Mouse (Mus musculus) midbrain, embryonic 15.5 days (tissue): ENCODE data around the gene Pkd1. TPM values are rescaled to one million over a fixed set of nuclear protein-coding genes. Genes with fewer than 3 reads are reported as not detected.
A peak's percentile ranks its signal among the peaks of the same experiment; 100 is the strongest.

Experiments
- ATAC-seq: fragments of 200-750 bp; cut with Nextera tagmentation; replicated peaks from 2 replicates; pipeline ENCODE4 v1.8.0; 2017; ENCODE audit warnings: moderate TSS enrichment
- H3K27ac ChIP-seq: fragments of 300-500 bp; sonication (generic); 2 replicates; pipeline ENCODE4 v1.5.1; 2015; ENCODE audit warnings: mild to moderate bottlenecking, inconsistent platforms
- H3K27me3 ChIP-seq: fragments of 300-500 bp; sonication (generic); replicated peaks from 2 replicates; pipeline ENCODE4 v1.6.1; 2015; ENCODE audit warnings: inconsistent platforms
- H3K36me3 ChIP-seq: fragments of 300-500 bp; sonication (generic); replicated peaks from 2 replicates; pipeline ENCODE4 v1.6.1; 2015; ENCODE audit warnings: inconsistent platforms
- H3K4me1 ChIP-seq: fragments of 300-500 bp; sonication (generic); 2 replicates; pipeline ENCODE4 v1.6.1; 2015; ENCODE audit warnings: inconsistent platforms
- H3K4me2 ChIP-seq: fragments of 300-500 bp; sonication (generic); 2 replicates; pipeline ENCODE4 v1.6.1; 2015; ENCODE audit warnings: inconsistent platforms, mild to moderate bottlenecking, moderate library complexity
- H3K4me3 ChIP-seq: fragments of 300-500 bp; sonication (generic); 2 replicates; pipeline ENCODE4 v1.5.1; 2015; ENCODE audit warnings: mild to moderate bottlenecking, inconsistent platforms
- H3K9ac ChIP-seq: fragments of 300-500 bp; sonication (generic); 2 replicates; pipeline ENCODE4 v1.6.1; 2015; ENCODE audit warnings: mild to moderate bottlenecking, inconsistent platforms
- H3K9me3 ChIP-seq: fragments of 300-500 bp; sonication (generic); 2 replicates; pipeline ENCODE4 v1.6.1; 2016; ENCODE audit warnings: inconsistent platforms
- WGBS: fragments of 180-500 bp; shearing (Covaris S2); methylation state at CpG from one replicate; pipeline ENCODE4 v1.1.7; 2015; ENCODE audit warnings: mixed read lengths; 5-methylcytosine and 5-hydroxymethylcytosine counted together
- polyA plus RNA-seq: library from polyadenylated mRNA; unstranded; fragments of >200 nt; fragmentation: Nextera tagmentation; extraction: Ambion mirVana; gene quantifications from 2 replicates; pipeline ENCODE4 v1.2.1, GENCODE M21; 2015

Pkd1 gene
- polyA plus RNA-seq, 1 experiment from 2014 or later: 29.0 TPM

GRCm38 (mm10) chr17:24535300-24535699, 14.3 kb upstream of the Pkd1 start:
- Histone ChIP-seq H3K36me3 (no peaks in the 10 kb centered on the region), H3K4me2 (no peak overlapping the region), H3K4me1 (peaks cover 38% of the 10 kb centered on the region), H3K27ac (no peak overlapping the region), H3K9me3 (no peaks in the 10 kb centered on the region), H3K4me3 (no peak overlapping the region), H3K9ac (no peak overlapping the region), H3K27me3 (no peaks in the 10 kb centered on the region)
- WGBS: 54% methylated on average over 5 of the region's 5 CpGs
- ATAC-seq: no peak

- no peaks in the 10 kb centered on the region for H3K36me3 ChIP-seq
- H3K9ac ChIP-seq: no peak overlapping the region
- no peak for ATAC-seq
- peak overlapping the region; percentile 46 for H3K27ac ChIP-seq
- no peak overlapping the region for H3K4me2 ChIP-seq
- H3K4me3 ChIP-seq: no peak overlapping the region
- H3K27me3 ChIP-seq: no peaks in the 10 kb centered on the region
- WGBS: 29% methylated on average over 3 of the region's 3 CpGs
- peaks cover 24% of the 10 kb centered on the region for H3K4me1 ChIP-seq
- no peaks in the 10 kb centered on the region for H3K9me3 ChIP-seq
Measured at GRCm38 (mm10) chr17:24537536-24537935, 12.1 kb upstream of the Pkd1 start.

- WGBS: 70% methylated on average over 8 of the region's 8 CpGs
- Histone ChIP-seq H3K9me3 (no peaks in the 10 kb centered on the region), H3K27ac (no peak overlapping the region), H3K36me3 (no peaks in the 10 kb centered on the region), H3K9ac (no peak overlapping the region), H3K4me2 (no peak overlapping the region), H3K4me1 (peaks cover 11% of the 10 kb centered on the region), H3K4me3 (no peak overlapping the region), H3K27me3 (no peaks in the 10 kb centered on the region)
- 0 out of 2 replicates have a peak, but pooled peaks have one; percentile 27 for ATAC-seq
Measured at GRCm38 (mm10) chr17:24538950-24539349, 10.7 kb upstream of the Pkd1 start.

GRCm38 (mm10) chr17:24540375-24540774, 9.3 kb upstream of the Pkd1 start:
- WGBS: 7% methylated on average over 3 of the region's 3 CpGs
- no peak overlapping the region for H3K27ac ChIP-seq
- ATAC-seq: no peak
- H3K9ac ChIP-seq: no peak overlapping the region
- peaks cover 14% of the 10 kb centered on the region for H3K4me1 ChIP-seq
- no peaks in the 10 kb centered on the region for H3K27me3 ChIP-seq
- no peaks in the 10 kb centered on the region for H3K36me3 ChIP-seq
- no peaks in the 10 kb centered on the region for H3K9me3 ChIP-seq
- H3K4me3 ChIP-seq: no peak overlapping the region
- H3K4me2 ChIP-seq: no peak overlapping the region

- WGBS: 21% methylated on average over 12 of the region's 12 CpGs
- H3K27ac ChIP-seq: no peak overlapping the region
- no peak overlapping the region for H3K4me3 ChIP-seq
- H3K27me3 ChIP-seq: 0 out of 2 replicates have a peak, but pooled peaks cover 6% of the 10 kb centered on the region
- H3K36me3 ChIP-seq: no peaks in the 10 kb centered on the region
- H3K4me2 ChIP-seq: peak overlapping the region; percentile 28; the same call in 1 of the 2 replicates
- ATAC-seq: no peak
- no peaks in the 10 kb centered on the region for H3K9me3 ChIP-seq
- peaks cover 12% of the 10 kb centered on the region for H3K4me1 ChIP-seq
- H3K9ac ChIP-seq: no peak overlapping the region
Measured at GRCm38 (mm10) chr17:24544613-24545012, 5.0 kb upstream of the Pkd1 start.

GRCm38 (mm10) chr17:24545247-24545646, 4.4 kb upstream of the Pkd1 start:
- no peak overlapping the region for H3K9ac ChIP-seq
- WGBS: 86% methylated on average over 2 of the region's 2 CpGs
- no peak for ATAC-seq

GRCm38 (mm10) chr17:24546234-24546633, 3.4 kb upstream of the Pkd1 start:
- H3K4me3 ChIP-seq: no peak overlapping the region
- no peak overlapping the region for H3K9ac ChIP-seq
- peaks cover 18% of the 10 kb centered on the region for H3K4me1 ChIP-seq
- no peak overlapping the region for H3K27ac ChIP-seq
- H3K36me3 ChIP-seq: no peaks in the 10 kb centered on the region
- no peaks in the 10 kb centered on the region for H3K9me3 ChIP-seq
- ATAC-seq: no peak
- 0 out of 2 replicates have a peak, but pooled peaks cover 6% of the 10 kb centered on the region for H3K27me3 ChIP-seq
- 86% methylated on average over 3 of the region's 3 CpGs for WGBS
- no peak overlapping the region for H3K4me2 ChIP-seq

More at GRCm38 (mm10) chr17:24545247-24545646, 4.4 kb upstream of the Pkd1 start:
- Histone ChIP-seq H3K27ac (no peak overlapping the region), H3K4me2 (no peak overlapping the region), H3K9me3 (no peaks in the 10 kb centered on the region), H3K27me3 (0 out of 2 replicates have a peak, but pooled peaks cover 6% of the 10 kb centered on the region), H3K4me3 (no peak overlapping the region), H3K36me3 (no peaks in the 10 kb centered on the region), H3K4me1 (peaks cover 13% of the 10 kb centered on the region)

GRCm38 (mm10) chr17:24548435-24548834, 1.2 kb upstream of the Pkd1 start:
- peak overlapping the region; percentile 87 for H3K4me2 ChIP-seq
- H3K4me1 ChIP-seq: peaks cover 37% of the 10 kb centered on the region
- no peak overlapping the region for H3K27ac ChIP-seq
- no peak overlapping the region for H3K4me3 ChIP-seq
- WGBS: 36% methylated on average over 9 of the region's 9 CpGs
- H3K27me3 ChIP-seq: 0 out of 2 replicates have a peak, but pooled peaks cover 6% of the 10 kb centered on the region
- H3K9ac ChIP-seq: no peak overlapping the region
- H3K36me3 ChIP-seq: no peaks in the 10 kb centered on the region
- no peak for ATAC-seq
- H3K9me3 ChIP-seq: no peaks in the 10 kb centered on the region

GRCm38 (mm10) chr17:24548921-24549617, 565 bp upstream of the Pkd1 start:
- peaks cover 37% of the 10 kb centered on the region for H3K4me1 ChIP-seq
- ATAC-seq: peak; percentile 49; the same call in 1 of the 2 replicates

GRCm38 (mm10) chr17:24550416-24551049, 899 bp downstream of the Pkd1 start:
- H3K27ac ChIP-seq: peak overlapping the region; percentile 89
- peak overlapping the region; percentile 87 for H3K4me2 ChIP-seq
- ATAC-seq: peak; percentile 85
- H3K9me3 ChIP-seq: no peaks in the 10 kb centered on the region
- H3K4me3 ChIP-seq: peak overlapping the region; percentile 91
- under 1% methylated on average over 44 of the region's 44 CpGs for WGBS
- H3K4me1 ChIP-seq: peaks cover 34% of the 10 kb centered on the region
- H3K27me3 ChIP-seq: 0 out of 2 replicates have a peak, but pooled peaks cover 6% of the 10 kb centered on the region
- no peaks in the 10 kb centered on the region for H3K36me3 ChIP-seq
- H3K9ac ChIP-seq: peak overlapping the region; percentile 83

More at GRCm38 (mm10) chr17:24548921-24549617, 565 bp upstream of the Pkd1 start:
- Histone ChIP-seq H3K9ac (peak overlapping the region; percentile 35), H3K9me3 (no peaks in the 10 kb centered on the region), H3K4me3 (peak overlapping the region; percentile 91), H3K27me3 (0 out of 2 replicates have a peak, but pooled peaks cover 6% of the 10 kb centered on the region), H3K36me3 (no peaks in the 10 kb centered on the region), H3K4me2 (peak overlapping the region; percentile 87), H3K27ac (peak overlapping the region; percentile 89)
- 5% methylated on average over 23 of the region's 23 CpGs for WGBS

GRCm38 (mm10) chr17:24551050-24551444, 1.4 kb downstream of the Pkd1 start:
- H3K4me2 ChIP-seq: peak overlapping the region; percentile 87
- H3K4me3 ChIP-seq: peak overlapping the region; percentile 91
- no peak for ATAC-seq
- peak overlapping the region; percentile 89 for H3K27ac ChIP-seq
- 0 out of 2 replicates have a peak, but pooled peaks cover 6% of the 10 kb centered on the region for H3K27me3 ChIP-seq
- H3K4me1 ChIP-seq: peaks cover 34% of the 10 kb centered on the region
- 49% methylated on average over 3 of the region's 3 CpGs for WGBS
- H3K36me3 ChIP-seq: no peaks in the 10 kb centered on the region
- no peaks in the 10 kb centered on the region for H3K9me3 ChIP-seq
- H3K9ac ChIP-seq: peak overlapping the region; percentile 83

- no peak for ATAC-seq
Measured at GRCm38 (mm10) chr17:24557091-24557490, 7.5 kb downstream of the Pkd1 start.

More at GRCm38 (mm10) chr17:24557091-24557490, 7.5 kb downstream of the Pkd1 start:
- no peak overlapping the region for H3K4me2 ChIP-seq
- H3K27me3 ChIP-seq: no peaks in the 10 kb centered on the region
- H3K36me3 ChIP-seq: no peaks in the 10 kb centered on the region
- no peak overlapping the region for H3K9ac ChIP-seq
- 96% methylated on average over 7 of the region's 7 CpGs for WGBS
- no peaks in the 10 kb centered on the region for H3K9me3 ChIP-seq
- H3K4me1 ChIP-seq: peaks cover 32% of the 10 kb centered on the region
- no peak overlapping the region for H3K4me3 ChIP-seq
- H3K27ac ChIP-seq: no peak overlapping the region
